Mouse (Mus musculus) midbrain, postnatal 0 days (tissue): ENCODE measurements at regions not wholly inside any gene's neighbourhood (a gene's known extent, or its start where the extent isn't known, plus 50 kb on each side); places are given as distances from the start of the nearest gene placed in this dataset.

Source experiments
- ATAC-seq: fragments of 200-750 bp; cut with Nextera tagmentation; 2 replicates; pipeline ENCODE4 v1.8.0; 2017; ENCODE audit warnings: moderate number of reproducible peaks, mild to moderate bottlenecking, moderate TSS enrichment, moderate library complexity; ENCODE audit not compliant: low FRiP score
- DNase-seq: peaks from one replicate; pipeline ENCODE4 v3.0.0-alpha.2; 2015; ENCODE audit warnings: low spot score
- H3K27ac ChIP-seq: fragments of 300-500 bp; sonication (generic); 2 replicates; pipeline ENCODE4 v1.5.1; 2014; ENCODE audit warnings: low read depth, mild to moderate bottlenecking, low read length, mixed read lengths
- H3K27me3 ChIP-seq: fragments of 300-500 bp; sonication (generic); 2 replicates; pipeline ENCODE4 v1.6.1; 2014; ENCODE audit warnings: low read length, control low read depth, mixed read lengths; ENCODE audit not compliant: insufficient read depth
- H3K36me3 ChIP-seq: fragments of 300-500 bp; sonication (generic); 2 replicates; pipeline ENCODE4 v1.6.1; 2014; ENCODE audit warnings: low read length, control low read depth, mixed read lengths; ENCODE audit not compliant: insufficient read depth
- H3K4me1 ChIP-seq: fragments of 300-500 bp; sonication (generic); 2 replicates; pipeline ENCODE4 v1.6.1; 2014; ENCODE audit warnings: mild to moderate bottlenecking, control low read depth, antibody characterized with exemption, low read length, mixed read lengths; ENCODE audit not compliant: insufficient read depth
- H3K4me2 ChIP-seq: fragments of 300-500 bp; sonication (generic); 2 replicates; pipeline ENCODE4 v1.6.1; 2014; ENCODE audit warnings: low read depth, mild to moderate bottlenecking, low read length, mixed read lengths; ENCODE audit not compliant: poor library complexity, severe bottlenecking
- H3K4me3 ChIP-seq: fragments of 300-500 bp; sonication (generic); 2 replicates; pipeline ENCODE4 v1.5.1; 2014; ENCODE audit warnings: low read depth, mild to moderate bottlenecking, low read length, moderate library complexity
- H3K9ac ChIP-seq: fragments of 300-500 bp; sonication (generic); replicated peaks from 2 replicates; pipeline ENCODE4 v1.6.1; 2014; ENCODE audit warnings: mild to moderate bottlenecking, low read length, moderate library complexity, mixed read lengths; ENCODE audit not compliant: poor library complexity, severe bottlenecking
- H3K9me3 ChIP-seq: fragments of 300-500 bp; sonication (generic); 2 replicates; pipeline ENCODE4 v1.6.1; 2016; ENCODE audit warnings: low read length, control low read depth
- CTCF ChIP-seq: IDR thresholded peaks from 2 replicates; pipeline ENCODE4 v1.5.1; 2016; ENCODE audit warnings: antibody characterized with exemption, mild to moderate bottlenecking
- WGBS: fragments of 180-500 bp; shearing (Covaris S2); extraction: QIAGEN DNeasy Blood & Tissue Kit; methylation state at CpG from one replicate; pipeline ENCODE4 v1.1.7; 2014; 5-methylcytosine and 5-hydroxymethylcytosine counted together

DNA sequence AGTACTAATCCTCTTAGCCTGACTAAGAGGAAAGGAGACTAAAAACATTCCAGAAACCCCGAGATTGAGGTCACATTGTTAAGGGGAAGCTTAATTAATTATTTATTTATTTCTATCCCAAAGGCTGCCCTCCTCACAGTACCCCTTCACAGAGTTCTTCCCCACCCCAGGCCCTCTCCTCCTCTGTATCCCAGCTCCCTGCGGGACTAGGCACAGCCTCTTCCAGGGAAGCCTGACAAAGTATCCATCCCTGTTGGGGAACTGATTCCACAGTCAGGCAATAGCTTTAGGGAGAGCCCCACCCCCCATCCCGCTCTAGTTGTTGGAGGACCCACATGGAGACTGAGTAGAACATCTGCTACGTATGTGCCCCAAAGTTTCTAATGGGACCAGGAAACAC is 254.6 kb downstream of the Atp23 start:
- WGBS: 22% methylated on average over 4 of the region's 4 CpGs

DNA sequence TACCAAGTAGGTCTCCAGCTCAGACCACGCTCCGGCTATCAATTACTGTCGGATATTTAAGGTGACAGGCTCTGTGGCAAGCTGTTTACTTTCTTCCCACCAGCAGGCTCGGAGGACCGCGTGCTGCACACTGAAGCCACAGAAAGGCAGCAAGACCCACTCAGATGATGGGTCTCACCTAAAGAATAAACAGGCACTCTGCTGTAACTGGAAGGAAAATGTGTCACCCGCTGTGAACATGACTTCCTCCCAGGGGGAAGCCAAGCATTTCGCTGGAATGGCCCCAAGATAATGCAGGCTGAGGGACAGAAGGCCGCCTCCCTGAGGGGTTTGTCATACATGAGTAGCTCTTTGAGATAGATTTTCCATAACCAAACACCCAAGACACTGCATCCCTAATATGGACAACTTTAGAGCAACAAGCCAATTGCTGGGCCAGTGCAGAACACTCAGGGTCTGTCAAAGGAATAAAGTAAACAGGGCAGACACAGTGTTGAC is 259.3 kb downstream of the Atp23 start:
- 0 out of 2 replicates have a peak overlapping the region, but pooled peaks have one; percentile 26 for H3K27ac ChIP-seq

More for the DNA sequence above, 254.6 kb downstream of the Atp23 start:
- Histone ChIP-seq H3K4me2 (no peak overlapping the region), H3K27me3 (no peaks in the 10 kb centered on the region), H3K4me3 (no peak overlapping the region), H3K9me3 (no peaks in the 10 kb centered on the region), H3K27ac (no peak overlapping the region), H3K9ac (no peak overlapping the region), H3K4me1 (peaks cover 4% of the 10 kb centered on the region), H3K36me3 (no peaks in the 10 kb centered on the region)
- DNase-seq: no peak
- ATAC-seq: no peak
- no peak for TF ChIP-seq CTCF

DNA sequence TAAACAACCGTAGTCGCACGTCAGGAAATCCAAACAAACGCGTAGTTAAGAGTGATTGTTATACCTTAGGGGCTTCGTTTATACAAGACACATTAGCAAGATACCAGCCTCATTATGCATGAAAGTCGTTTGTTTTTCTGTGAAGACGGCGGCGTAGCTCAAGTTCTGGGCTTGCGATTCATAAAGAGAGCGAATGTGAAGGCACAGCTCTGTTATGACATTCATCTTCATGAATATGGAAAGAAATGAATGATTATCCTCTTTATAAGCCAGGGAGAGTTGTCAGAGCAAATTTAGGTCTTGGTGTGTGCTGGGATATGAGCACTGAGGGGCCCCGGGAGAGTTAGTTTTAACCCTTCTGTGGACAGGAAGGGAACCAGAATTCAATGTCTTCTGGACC is 266.4 kb downstream of the Atp23 start:
- ATAC-seq: no peak
- H3K27me3 ChIP-seq: no peaks in the 10 kb centered on the region
- no peak overlapping the region for H3K4me3 ChIP-seq
- H3K27ac ChIP-seq: no peak overlapping the region
- H3K36me3 ChIP-seq: no peaks in the 10 kb centered on the region
- H3K4me1 ChIP-seq: 0 out of 2 replicates have a peak, but pooled peaks cover 5% of the 10 kb centered on the region
- H3K4me2 ChIP-seq: no peak overlapping the region
- no peak for DNase-seq
- WGBS: 41% methylated on average over 13 of the region's 13 CpGs
- no peaks in the 10 kb centered on the region for H3K9me3 ChIP-seq
- TF ChIP-seq CTCF: no peak
- H3K9ac ChIP-seq: no peak overlapping the region

More for the DNA sequence above, 259.3 kb downstream of the Atp23 start:
- Histone ChIP-seq H3K9ac (no peak overlapping the region), H3K27me3 (no peaks in the 10 kb centered on the region), H3K36me3 (no peaks in the 10 kb centered on the region), H3K4me3 (no peak overlapping the region), H3K9me3 (no peaks in the 10 kb centered on the region), H3K4me2 (no peak overlapping the region), H3K4me1 (peaks cover 5% of the 10 kb centered on the region)
- no peak for TF ChIP-seq CTCF
- no peak for ATAC-seq
- WGBS: 7% methylated on average over 9 of the region's 9 CpGs
- DNase-seq: peak; percentile 56

DNA sequence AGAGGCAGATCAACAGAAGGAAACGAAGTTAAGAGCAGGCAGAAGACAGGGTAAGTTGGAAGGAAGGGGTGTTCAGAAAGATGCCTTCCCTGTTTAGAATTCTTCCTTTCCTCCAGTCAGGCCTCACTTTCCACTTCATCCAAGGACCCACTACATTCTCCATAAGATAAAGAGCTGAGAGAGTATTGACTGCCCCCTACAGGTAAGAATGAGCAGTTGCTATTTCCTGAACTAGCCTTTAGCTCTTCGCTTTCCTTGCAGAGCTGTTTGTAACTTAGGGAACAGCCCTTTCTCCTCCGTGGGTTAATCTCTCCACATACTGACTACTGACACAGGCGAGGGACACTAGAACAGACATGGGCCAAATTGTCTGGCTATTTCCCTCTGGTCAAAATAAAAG is 273.1 kb downstream of the Atp23 start:
- WGBS: 61% methylated on average over 4 of the region's 4 CpGs
- Histone ChIP-seq H3K27me3 (no peaks in the 10 kb centered on the region), H3K9ac (no peak overlapping the region), H3K4me2 (no peak overlapping the region), H3K27ac (no peak overlapping the region), H3K9me3 (no peaks in the 10 kb centered on the region), H3K4me1 (no peaks in the 10 kb centered on the region), H3K36me3 (no peaks in the 10 kb centered on the region), H3K4me3 (no peak overlapping the region)
- ATAC-seq: no peak
- DNase-seq: peak; percentile 29
- peak; percentile 68 for TF ChIP-seq CTCF

DNA sequence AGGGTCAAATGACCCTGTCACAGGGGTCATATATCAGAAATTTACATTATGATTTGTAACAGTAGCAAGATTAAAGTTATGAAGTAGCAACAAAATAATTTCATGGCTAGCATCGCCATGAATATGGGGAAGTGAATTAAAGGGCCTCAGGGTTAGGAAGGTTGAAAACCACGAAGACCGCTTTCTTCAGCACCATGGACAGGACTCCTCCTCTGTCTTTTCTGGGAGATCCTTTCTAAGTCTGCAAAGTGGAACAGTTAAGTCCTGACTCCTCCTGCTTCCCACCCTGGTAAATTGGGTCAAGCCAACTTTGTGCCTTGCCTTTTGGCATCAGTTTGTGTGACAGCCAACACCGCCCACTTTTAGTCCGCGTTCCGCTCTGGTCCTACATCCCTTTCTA is 275.7 kb downstream of the Atp23 start:
- H3K4me2 ChIP-seq: no peak overlapping the region
- no peak for TF ChIP-seq CTCF
- H3K27ac ChIP-seq: no peak overlapping the region
- DNase-seq (no peak), ATAC-seq (no peak)
- H3K9ac ChIP-seq: no peak overlapping the region
- no peaks in the 10 kb centered on the region for H3K4me1 ChIP-seq
- no peak overlapping the region for H3K4me3 ChIP-seq
- H3K9me3 ChIP-seq: no peaks in the 10 kb centered on the region
- no peaks in the 10 kb centered on the region for H3K27me3 ChIP-seq
- 70% methylated on average over 7 of the region's 7 CpGs for WGBS
- H3K36me3 ChIP-seq: no peaks in the 10 kb centered on the region

DNA sequence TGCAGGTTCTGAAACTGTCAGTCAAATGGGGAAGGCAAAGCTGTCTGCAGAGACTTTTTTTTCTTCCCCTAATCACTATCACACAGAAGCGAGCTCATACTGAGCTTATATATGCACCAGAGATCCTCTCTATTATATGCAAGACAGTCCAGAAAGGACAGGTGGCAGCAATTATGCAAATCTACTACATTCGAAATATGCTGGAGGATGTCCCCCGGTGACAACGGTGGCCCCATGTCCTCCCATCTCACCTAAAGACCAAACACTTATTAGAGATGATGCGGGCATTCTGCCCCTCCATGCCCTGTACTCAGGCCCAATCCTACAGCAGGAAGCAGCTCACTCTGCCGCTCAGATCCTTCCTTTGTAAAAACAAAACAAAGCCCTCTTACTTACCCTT is 280.4 kb downstream of the Atp23 start:
- 27% methylated on average over 6 of the region's 6 CpGs for WGBS
- DNase-seq: no peak

More for the DNA sequence above, 280.4 kb downstream of the Atp23 start:
- no peak for ATAC-seq
- Histone ChIP-seq H3K36me3 (no peaks in the 10 kb centered on the region), H3K4me2 (no peak overlapping the region), H3K4me1 (peaks cover 10% of the 10 kb centered on the region; the same call in 1 of the 2 replicates), H3K27ac (no peak overlapping the region), H3K9ac (no peak overlapping the region), H3K4me3 (no peak overlapping the region), H3K9me3 (no peaks in the 10 kb centered on the region), H3K27me3 (no peaks in the 10 kb centered on the region)
- no peak for TF ChIP-seq CTCF
